Mouse (Mus musculus) intestine, embryonic 15.5 days (tissue): ENCODE results near the gene Get4. TPM values are rescaled to one million over a fixed set of nuclear protein-coding genes. Genes with fewer than 3 reads are reported as not detected.
A peak's percentile ranks its signal among the peaks of the same experiment; 100 is the strongest.

Experiments used
- ATAC-seq: fragments of 200-750 bp; cut with Nextera tagmentation; 2 replicates; pipeline ENCODE4 v1.8.0; 2017; ENCODE audit warnings: moderate TSS enrichment, moderate library complexity
- H3K27ac ChIP-seq: fragments of 300-500 bp; sonication (generic); 2 replicates; pipeline ENCODE4 v1.5.1; 2015; ENCODE audit warnings: mild to moderate bottlenecking, inconsistent platforms
- H3K27me3 ChIP-seq: fragments of 300-500 bp; sonication (generic); replicated peaks from 2 replicates; pipeline ENCODE4 v1.6.1; 2015; ENCODE audit warnings: inconsistent platforms
- H3K36me3 ChIP-seq: fragments of 300-500 bp; sonication (generic); 2 replicates; pipeline ENCODE4 v1.6.1; 2015; ENCODE audit warnings: inconsistent platforms
- H3K4me1 ChIP-seq: fragments of 300-500 bp; sonication (generic); replicated peaks from 2 replicates; pipeline ENCODE4 v1.6.1; 2015; ENCODE audit warnings: inconsistent platforms
- H3K4me2 ChIP-seq: fragments of 300-500 bp; sonication (generic); replicated peaks from 2 replicates; pipeline ENCODE4 v1.6.1; 2015; ENCODE audit warnings: mild to moderate bottlenecking, inconsistent platforms
- H3K4me3 ChIP-seq: fragments of 300-500 bp; sonication (generic); replicated peaks from 2 replicates; pipeline ENCODE4 v1.5.1; 2015; ENCODE audit warnings: inconsistent platforms
- H3K9ac ChIP-seq: fragments of 300-500 bp; sonication (generic); 2 replicates; pipeline ENCODE4 v1.6.1; 2015; ENCODE audit warnings: inconsistent platforms
- H3K9me3 ChIP-seq: fragments of 300-500 bp; sonication (generic); 2 replicates; pipeline ENCODE4 v1.6.1; 2016; ENCODE audit warnings: inconsistent platforms
- WGBS: fragments of 180-500 bp; shearing (Covaris S2); methylation state at CpG from one replicate; pipeline ENCODE4 v1.1.7; 2015; 5-methylcytosine and 5-hydroxymethylcytosine counted together
- polyA plus RNA-seq: library from polyadenylated mRNA; unstranded; fragments of >200 nt; fragmentation: Nextera tagmentation; extraction: Ambion mirVana; gene quantifications from 2 replicates; pipeline ENCODE4 v1.2.1, GENCODE M21; 2015

Gene Get4
- polyA plus RNA-seq, 1 experiment from 2014 or later, result 147 TPM

DNA sequence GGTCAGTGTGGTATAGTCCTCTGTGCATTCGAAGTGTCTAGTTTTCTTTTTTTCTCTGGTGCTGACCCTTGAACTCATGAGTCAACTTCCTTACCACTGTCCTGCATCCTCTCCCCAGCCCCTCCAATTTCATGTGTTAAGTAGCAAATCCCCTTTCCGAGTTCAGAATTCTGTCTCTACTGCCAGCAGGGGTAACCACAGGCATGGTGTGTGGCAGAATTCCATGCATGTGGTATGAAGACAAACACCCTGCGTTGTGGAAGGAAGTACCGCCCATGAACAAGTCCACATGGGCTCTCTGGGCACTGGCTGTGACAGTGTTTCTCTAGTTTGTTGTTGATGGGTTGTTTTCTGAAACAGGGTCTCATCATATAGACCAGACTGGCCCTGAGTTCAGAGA, 15.5 kb downstream of the Get4 start:
- H3K27ac ChIP-seq, result no peak overlapping the region
- H3K4me1 ChIP-seq, result peaks cover 6% of the 10 kb centered on the region; the same call in 1 of the 2 replicates
- 86% methylated on average over 4 of the region's 4 CpGs for WGBS
- no peaks in the 10 kb centered on the region for H3K9me3 ChIP-seq
- no peak overlapping the region for H3K4me3 ChIP-seq
- no peak overlapping the region for H3K4me2 ChIP-seq
- no peak for ATAC-seq
- H3K27me3 ChIP-seq, result no peaks in the 10 kb centered on the region
- H3K9ac ChIP-seq, result no peak overlapping the region
- peaks cover 59% of the 10 kb centered on the region for H3K36me3 ChIP-seq

DNA sequence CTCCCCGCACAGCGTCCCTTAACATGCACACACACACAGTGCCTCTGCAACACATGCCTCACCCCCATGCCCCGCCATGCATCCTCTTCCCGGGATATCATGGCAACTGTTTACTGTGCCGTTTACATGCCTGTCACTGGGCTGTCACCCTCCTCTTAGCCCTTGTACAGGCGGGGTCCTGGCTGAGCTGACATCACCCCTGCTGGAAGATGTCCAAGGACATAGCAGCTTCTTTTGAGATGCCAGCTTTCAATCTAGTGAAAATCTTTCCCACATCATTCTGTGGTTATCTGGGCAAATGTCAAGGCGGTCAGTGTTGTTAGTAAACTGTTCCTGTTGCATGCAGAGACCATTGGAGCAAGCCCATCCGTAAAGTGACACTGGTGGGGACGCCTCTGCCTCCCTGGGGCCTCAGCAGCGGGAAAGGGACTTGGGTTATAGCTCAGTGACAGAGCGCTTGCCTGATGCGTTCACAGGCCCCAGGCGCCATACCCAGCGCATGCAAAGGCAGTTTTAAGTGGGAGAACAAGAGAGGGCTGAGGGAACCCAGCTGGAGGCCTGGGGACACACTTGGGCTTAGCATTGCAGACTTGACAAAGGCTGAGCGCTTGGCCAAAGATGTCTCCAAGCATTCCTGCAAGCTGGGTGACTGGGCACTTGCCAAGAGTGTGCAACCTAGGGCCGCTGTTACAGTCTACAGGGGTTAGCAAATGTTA, 18.8 kb downstream of the Get4 start:
- 56% methylated on average over 16 of the region's 16 CpGs for WGBS
- peaks cover 6% of the 10 kb centered on the region; the same call in 1 of the 2 replicates for H3K4me1 ChIP-seq
- H3K27ac ChIP-seq, result no peak overlapping the region; the same call in 1 of the 2 replicates
- H3K9ac ChIP-seq, result no peak overlapping the region
- H3K27me3 ChIP-seq, result no peaks in the 10 kb centered on the region
- H3K4me2 ChIP-seq, result no peak overlapping the region
- no peak overlapping the region for H3K4me3 ChIP-seq
- peaks cover 29% of the 10 kb centered on the region for H3K36me3 ChIP-seq
- 0 out of 2 replicates have a peak, but pooled peaks have one; percentile 16 for ATAC-seq
- no peaks in the 10 kb centered on the region for H3K9me3 ChIP-seq

DNA sequence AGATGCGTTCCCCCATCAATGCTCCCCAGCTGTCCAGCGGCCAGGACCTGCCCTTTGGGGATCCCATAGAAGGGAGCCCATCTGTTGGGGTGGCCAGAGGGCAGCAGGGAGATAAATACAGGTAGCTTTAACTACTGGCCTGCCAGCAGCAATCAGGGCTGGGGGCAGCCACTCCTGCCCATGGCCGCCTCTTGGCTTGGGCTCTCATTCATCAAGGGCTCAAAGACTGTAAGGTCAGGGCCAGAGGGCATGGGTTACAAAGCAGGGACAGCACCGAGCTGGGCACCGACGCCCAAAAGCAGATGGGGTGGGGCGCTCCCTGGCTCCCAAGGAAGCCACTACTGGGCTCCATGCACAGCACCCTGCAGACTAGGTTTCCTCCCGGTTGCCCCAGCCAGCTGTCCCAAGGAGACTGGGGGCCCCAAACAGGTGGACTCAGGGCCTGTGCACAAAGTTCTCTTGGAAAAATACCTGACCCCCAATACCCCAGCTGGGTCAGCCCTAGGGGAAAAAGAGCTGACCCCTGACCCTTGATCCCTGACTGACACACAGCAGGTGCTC, 19.9 kb downstream of the Get4 start:
- no peaks in the 10 kb centered on the region for H3K9me3 ChIP-seq
- H3K36me3 ChIP-seq, result peaks cover 20% of the 10 kb centered on the region
- H3K4me3 ChIP-seq, result no peak overlapping the region
- no peak overlapping the region for H3K4me2 ChIP-seq
- ATAC-seq, result no peak
- H3K4me1 ChIP-seq, result peaks cover 6% of the 10 kb centered on the region; the same call in 1 of the 2 replicates
- WGBS, result 51% methylated on average over 8 of the region's 8 CpGs
- H3K9ac ChIP-seq, result no peak overlapping the region
- H3K27me3 ChIP-seq, result no peaks in the 10 kb centered on the region
- H3K27ac ChIP-seq, result no peak overlapping the region

DNA sequence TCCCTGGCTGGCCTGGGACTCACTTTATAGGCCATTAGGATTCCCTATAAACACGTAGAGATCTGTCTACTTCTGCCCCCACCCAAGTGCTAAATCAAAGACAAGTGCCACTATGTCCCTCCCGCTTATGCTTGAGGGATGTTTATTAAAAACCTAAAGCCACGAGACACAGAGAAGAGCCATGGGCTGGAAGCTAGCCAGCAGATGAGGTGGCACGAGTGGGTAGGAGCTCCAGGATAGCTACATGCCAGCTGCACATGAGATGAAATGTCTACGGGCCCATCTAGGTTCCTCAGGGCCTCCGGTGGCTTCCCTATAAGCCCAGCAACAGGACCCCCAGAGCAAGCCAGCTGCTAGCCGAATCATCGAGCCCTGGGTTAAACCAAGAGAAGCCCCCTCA, 25.2 kb downstream of the Get4 start:
- H3K4me1 ChIP-seq, result 0 out of 2 replicates have a peak, but pooled peaks cover 3% of the 10 kb centered on the region
- 68% methylated on average over 8 of the region's 8 CpGs for WGBS
- ATAC-seq, result no peak

DNA sequence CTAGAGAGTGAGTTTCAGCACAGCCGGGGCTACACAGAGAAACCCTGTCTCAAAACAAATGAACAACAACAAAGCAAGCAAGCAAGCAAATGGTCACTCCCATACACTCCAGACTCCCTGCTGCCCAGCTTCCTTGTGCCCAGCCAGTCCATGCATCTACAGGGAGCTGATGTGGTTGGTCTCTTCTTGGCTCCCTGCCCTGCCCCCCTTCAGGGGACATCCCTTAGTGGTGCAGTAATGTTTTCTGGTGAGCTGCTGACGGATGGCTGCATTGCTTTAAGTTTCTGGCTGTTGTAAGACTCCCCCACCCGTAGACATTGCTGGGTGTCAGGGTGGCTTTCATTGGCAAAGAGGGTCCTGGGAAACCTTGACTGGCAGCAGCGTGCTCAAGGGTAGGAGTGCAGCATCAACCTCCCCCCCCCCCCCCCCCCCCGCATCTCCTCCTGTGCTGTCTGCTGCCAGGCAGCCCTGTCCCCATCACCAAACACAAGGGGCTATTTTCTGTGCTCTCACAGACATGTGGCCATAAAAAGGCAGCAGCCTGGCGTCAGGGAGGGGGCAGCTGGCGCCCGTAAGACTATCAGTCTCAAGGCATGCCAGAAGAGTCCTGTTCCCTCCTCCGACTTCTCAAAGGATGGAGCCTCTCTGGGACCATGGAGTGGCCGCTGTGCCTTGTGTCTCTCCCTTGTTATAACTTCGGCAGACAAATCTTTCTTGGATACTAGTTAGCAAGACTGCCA, 29.4 kb downstream of the Get4 start:
- H3K4me3 ChIP-seq, result no peak overlapping the region
- 45% methylated on average over 10 of the region's 11 CpGs for WGBS
- no peak overlapping the region for H3K4me2 ChIP-seq
- ATAC-seq, result no peak
- H3K27me3 ChIP-seq, result no peaks in the 10 kb centered on the region
- no peak overlapping the region for H3K9ac ChIP-seq
- H3K27ac ChIP-seq, result 0 out of 2 replicates have a peak overlapping the region, but pooled peaks have one; percentile 13
- H3K9me3 ChIP-seq, result no peaks in the 10 kb centered on the region
- H3K4me1 ChIP-seq, result peaks cover 25% of the 10 kb centered on the region
- no peaks in the 10 kb centered on the region for H3K36me3 ChIP-seq

More for the DNA sequence above, 25.2 kb downstream of the Get4 start:
- no peaks in the 10 kb centered on the region for H3K36me3 ChIP-seq
- H3K4me2 ChIP-seq, result no peak overlapping the region
- H3K27ac ChIP-seq, result no peak overlapping the region
- no peaks in the 10 kb centered on the region for H3K27me3 ChIP-seq
- H3K9me3 ChIP-seq, result no peaks in the 10 kb centered on the region
- no peak overlapping the region for H3K4me3 ChIP-seq
- H3K9ac ChIP-seq, result no peak overlapping the region

DNA sequence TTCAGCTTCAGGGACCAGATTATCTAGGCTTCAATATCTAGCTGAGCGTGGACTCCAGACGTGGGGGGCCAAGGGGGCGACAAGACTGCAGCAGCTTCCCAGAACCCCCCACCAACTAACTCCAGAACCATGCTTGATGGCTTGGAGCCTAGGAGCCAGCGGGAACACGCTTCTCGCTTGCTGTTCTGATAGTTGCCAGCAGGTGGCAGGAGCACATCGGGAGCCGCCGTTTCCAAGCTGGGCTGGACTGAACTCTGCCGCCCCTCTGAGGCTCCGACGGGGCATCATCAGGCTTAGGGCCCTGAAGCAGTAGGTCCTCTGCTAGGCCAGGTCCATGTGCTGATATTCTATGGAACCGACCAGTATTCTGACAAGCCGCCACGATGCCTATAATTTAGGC, 30.1 kb downstream of the Get4 start:
- WGBS, result 7% methylated on average over 15 of the region's 15 CpGs
- Histone ChIP-seq H3K27me3 (no peaks in the 10 kb centered on the region), H3K9ac (no peak overlapping the region), H3K4me2 (no peak overlapping the region), H3K9me3 (no peaks in the 10 kb centered on the region), H3K27ac (0 out of 2 replicates have a peak overlapping the region, but pooled peaks have one; percentile 13), H3K4me3 (no peak overlapping the region), H3K36me3 (no peaks in the 10 kb centered on the region), H3K4me1 (peaks cover 32% of the 10 kb centered on the region)
- peak; percentile 58 for ATAC-seq

DNA sequence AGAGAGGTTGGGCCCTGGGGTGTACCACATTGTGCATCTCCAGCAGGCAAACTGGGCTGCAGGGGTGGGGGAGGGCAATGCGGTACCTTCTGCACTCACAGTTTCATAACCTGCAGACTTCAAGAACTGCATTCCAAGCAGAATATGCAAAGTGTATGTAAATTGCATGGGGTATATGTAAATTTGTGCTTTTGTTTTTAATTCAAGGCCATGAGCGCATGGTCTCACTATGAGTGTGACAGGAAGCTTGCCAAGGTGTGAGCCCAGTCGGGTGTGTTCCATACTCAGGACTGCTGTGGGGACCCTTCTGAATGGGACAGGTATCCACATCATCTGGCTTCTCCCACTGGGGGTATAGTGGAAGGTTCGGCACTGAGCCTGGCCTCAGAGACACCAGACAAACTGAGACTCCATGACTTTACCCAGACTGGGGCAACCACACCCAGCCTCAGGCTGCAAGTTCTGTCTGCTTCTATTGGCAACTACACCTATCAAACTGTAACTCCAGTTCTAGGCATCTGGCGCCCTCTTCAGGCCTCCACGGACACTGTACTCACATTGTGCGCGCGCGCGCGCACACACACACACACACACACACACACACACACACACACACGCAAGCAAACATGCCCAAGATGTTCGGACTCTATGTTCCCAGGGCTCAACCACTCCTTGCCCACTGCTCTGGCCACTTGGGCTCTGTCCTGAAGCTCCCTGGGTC, 31.5 kb downstream of the Get4 start:
- Histone ChIP-seq H3K9me3 (no peaks in the 10 kb centered on the region), H3K4me3 (no peak overlapping the region), H3K4me2 (no peak overlapping the region), H3K9ac (no peak overlapping the region), H3K4me1 (peaks cover 33% of the 10 kb centered on the region), H3K27ac (no peak overlapping the region), H3K27me3 (no peaks in the 10 kb centered on the region), H3K36me3 (no peaks in the 10 kb centered on the region)
- 93% methylated on average over 14 of the region's 14 CpGs for WGBS
- ATAC-seq, result no peak

DNA sequence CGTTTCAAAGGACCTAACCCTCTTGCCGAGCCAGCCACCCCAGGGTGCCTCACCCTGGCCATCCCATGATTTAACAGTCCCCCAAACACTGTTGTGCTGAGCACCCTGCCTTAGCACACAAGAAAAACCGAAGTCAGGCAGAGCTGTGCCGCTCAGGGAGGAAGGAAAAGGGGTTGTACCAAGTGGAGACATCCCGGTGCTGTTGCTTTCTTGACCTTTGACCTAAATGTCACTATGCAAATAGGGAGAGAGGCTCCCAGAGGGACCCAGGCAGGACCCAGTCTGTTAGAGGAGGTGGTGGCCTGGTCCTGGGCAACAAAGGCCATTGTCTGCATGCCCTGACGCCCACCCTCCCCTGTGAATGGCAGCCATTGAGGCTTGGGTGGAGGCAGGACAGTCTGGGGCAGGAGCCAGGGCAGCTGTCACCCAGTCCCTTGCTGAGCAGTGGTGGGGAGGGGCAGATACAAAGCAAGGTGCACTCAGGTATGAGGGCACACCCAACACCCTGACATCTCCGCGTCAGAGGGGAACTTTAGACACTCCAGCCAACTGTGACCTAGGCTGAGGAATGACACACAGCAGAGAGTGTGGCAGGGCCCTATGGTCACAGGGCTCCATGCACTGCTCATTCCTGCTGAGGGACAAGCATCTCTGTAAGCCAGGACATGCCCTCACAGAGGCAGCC, 33.4 kb downstream of the Get4 start:
- Histone ChIP-seq H3K9me3 (no peaks in the 10 kb centered on the region), H3K4me2 (peak overlapping the region; percentile 4; the same call in 1 of the 2 replicates), H3K9ac (peak overlapping the region; percentile 8; the same call in 1 of the 2 replicates), H3K4me1 (peaks cover 33% of the 10 kb centered on the region), H3K4me3 (no peak overlapping the region), H3K36me3 (no peaks in the 10 kb centered on the region), H3K27ac (peak overlapping the region; percentile 72), H3K27me3 (no peaks in the 10 kb centered on the region)
- ATAC-seq, result peak; percentile 59
- 46% methylated on average over 8 of the region's 8 CpGs for WGBS

DNA sequence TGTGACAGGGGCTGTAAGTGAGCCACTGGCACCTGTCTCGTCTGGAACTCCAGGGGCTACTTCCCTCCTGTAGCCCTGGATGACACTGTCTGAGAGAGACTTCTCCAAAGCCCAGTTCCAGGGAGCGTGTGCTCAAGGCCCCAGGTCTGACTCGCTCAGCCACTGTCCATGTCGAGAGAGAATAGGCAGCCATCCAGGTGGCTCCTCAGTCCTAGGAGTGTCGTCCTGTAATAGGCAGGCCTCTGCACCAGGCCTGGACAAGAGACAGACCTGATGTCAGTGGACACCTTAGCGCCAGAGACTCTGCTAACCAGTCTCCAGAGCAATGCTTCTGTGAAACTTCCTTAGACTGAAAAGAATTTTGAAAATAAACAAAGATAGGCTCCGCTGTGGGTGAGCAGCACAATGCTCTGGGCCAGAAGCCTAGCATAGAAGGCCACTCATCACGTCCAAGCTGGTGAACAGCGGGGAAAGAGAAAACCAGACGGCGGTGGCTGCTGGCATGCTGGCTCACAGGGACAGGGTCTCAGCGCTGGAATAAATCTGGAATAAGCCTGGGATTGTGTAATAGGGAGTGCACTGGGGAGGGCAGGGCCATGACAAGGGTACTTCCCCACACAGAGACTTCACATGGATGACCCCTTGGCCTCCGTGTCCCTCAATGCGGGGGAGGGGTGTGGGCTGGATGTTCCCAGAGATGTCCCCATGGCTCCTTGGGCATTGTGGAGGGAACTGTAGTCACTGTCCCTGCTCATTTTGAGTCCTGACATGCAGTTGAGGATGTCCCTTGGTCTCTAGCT, 34.2 kb downstream of the Get4 start:
- Histone ChIP-seq H3K9ac (peak overlapping the region; percentile 8; the same call in 1 of the 2 replicates), H3K27ac (peak overlapping the region; percentile 72), H3K4me1 (peaks cover 33% of the 10 kb centered on the region), H3K36me3 (no peaks in the 10 kb centered on the region), H3K27me3 (no peaks in the 10 kb centered on the region), H3K4me2 (no peak overlapping the region; the same call in 1 of the 2 replicates), H3K9me3 (no peaks in the 10 kb centered on the region), H3K4me3 (no peak overlapping the region)
- peak; percentile 22; the same call in 1 of the 2 replicates for ATAC-seq
- 33% methylated on average over 14 of the region's 14 CpGs for WGBS

DNA sequence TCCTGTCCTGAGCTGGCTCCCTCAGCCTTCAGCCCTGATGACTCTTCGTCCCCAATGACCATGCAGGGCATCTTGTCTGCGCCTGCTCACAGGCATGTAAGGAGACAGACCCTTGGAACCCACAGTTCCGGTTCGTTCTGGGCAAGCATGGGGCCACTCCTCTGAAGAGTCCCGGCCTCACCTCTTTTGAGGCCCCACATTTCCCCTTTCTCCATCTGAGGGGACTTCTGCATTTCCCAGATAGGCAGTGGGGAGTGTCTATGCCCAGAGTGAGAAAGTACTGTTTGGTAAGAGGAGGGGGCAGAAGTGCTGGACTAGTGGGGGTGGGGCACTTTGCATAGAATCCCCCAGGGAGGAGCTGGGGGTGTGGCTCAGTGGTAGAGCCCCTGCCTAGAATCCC, 35.0 kb downstream of the Get4 start:
- H3K9ac ChIP-seq, result no peak overlapping the region
- no peaks in the 10 kb centered on the region for H3K27me3 ChIP-seq
- H3K4me1 ChIP-seq, result peaks cover 30% of the 10 kb centered on the region
- no peak overlapping the region for H3K4me2 ChIP-seq
- no peaks in the 10 kb centered on the region for H3K9me3 ChIP-seq
- ATAC-seq, result peak; percentile 48; the same call in 1 of the 2 replicates
- H3K4me3 ChIP-seq, result no peak overlapping the region
- WGBS, result 64% methylated on average over 5 of the region's 5 CpGs
- H3K36me3 ChIP-seq, result no peaks in the 10 kb centered on the region
- peak overlapping the region; percentile 72 for H3K27ac ChIP-seq

DNA sequence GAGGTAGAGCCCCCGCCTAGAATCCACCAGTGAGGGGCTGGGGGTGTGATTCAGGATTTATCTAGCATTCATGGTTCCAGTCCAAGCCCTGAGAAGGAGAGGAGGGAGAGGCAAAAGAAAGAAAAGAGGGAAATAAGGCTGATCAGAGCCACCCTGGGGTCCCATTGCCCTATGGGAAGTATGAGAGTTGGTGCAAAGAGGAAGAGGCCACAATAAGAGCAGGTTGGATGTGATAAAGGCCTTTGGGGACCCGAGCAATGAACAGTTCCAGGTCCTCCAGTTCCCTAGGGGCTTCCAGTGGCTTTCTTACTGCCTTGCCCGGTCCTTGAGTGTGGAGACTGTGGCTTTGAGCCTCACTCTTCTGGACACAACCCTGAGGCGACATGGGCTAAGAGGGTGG, 35.7 kb downstream of the Get4 start:
- no peak overlapping the region for H3K9ac ChIP-seq
- 94% methylated on average over 4 of the region's 4 CpGs for WGBS
- no peak overlapping the region for H3K27ac ChIP-seq
- H3K4me3 ChIP-seq, result no peak overlapping the region
- no peaks in the 10 kb centered on the region for H3K27me3 ChIP-seq
- ATAC-seq, result no peak
- H3K36me3 ChIP-seq, result no peaks in the 10 kb centered on the region
- H3K4me1 ChIP-seq, result peaks cover 26% of the 10 kb centered on the region
- no peaks in the 10 kb centered on the region for H3K9me3 ChIP-seq
- no peak overlapping the region for H3K4me2 ChIP-seq
